Mouse (Mus musculus): Measurements from ENCODE around the gene Pkn3. TPM values are rescaled to one million over a fixed set of nuclear protein-coding genes. Genes with fewer than 3 reads are reported as not detected.
"Not testable (repeated sequence)": the region's sequence is repeated elsewhere in the genome, so short reads cannot be mapped to it uniquely, and the experiment has no call there.

Gene Pkn3
- polyA plus RNA-seq, 1 experiment: 8.8 TPM

DNA sequence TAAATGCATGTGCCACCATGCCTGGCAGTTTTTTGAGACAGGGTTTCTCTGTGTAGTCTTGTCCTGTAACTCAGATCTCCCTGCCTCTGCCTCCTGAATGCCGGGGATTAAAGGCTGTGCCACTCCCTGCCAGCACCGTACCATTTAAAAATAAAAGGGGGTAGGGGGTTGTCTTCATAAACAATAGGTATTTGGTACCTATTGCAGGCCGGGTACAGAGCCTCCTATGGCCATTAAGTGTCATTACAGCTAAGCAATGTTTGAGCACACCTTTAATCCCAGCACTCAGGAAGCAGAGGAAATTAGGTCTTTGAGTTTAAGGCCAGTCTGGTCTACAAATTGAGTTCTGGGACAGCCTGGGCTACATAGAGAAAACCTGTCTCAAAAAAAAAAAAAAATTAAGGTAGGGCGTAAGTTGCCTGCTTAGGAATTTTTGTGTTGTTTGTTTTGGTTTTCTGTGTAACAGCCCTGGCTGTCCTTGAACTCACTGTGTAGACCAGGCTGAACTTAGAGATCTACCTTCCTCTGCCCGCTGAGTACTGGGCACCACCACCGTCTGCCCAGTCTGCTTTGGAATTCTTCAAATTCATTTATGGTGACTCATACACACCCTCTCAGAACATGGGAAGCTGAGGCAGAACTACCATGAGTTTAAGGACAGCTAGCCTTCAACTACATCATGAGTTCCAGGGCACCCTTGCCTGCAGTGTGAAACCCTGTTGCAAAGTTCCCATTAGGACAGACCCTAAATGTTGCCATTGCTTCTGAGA is 25.3 kb upstream of the Pkn3 start:
- TF ChIP-seq CTCF (IDR thresholded peaks at IDR 0.05; ENCODE audit: borderline replicate concordance, control insufficient read depth, extremely low read depth, insufficient read depth, low read length, poor library complexity) (no peak), POLR2A (IDR thresholded peaks at IDR 0.05; ENCODE audit: control insufficient read depth, extremely low read depth, insufficient read depth, low read length, poor library complexity) (no peak)
- H3K27me3 ChIP-seq (ENCODE audit: control insufficient read depth, insufficient read depth, low read length): no peaks in the 10 kb centered on the region
- H3K36me3 ChIP-seq (ENCODE audit: control insufficient read depth, insufficient read depth, low read length): no peaks in the 10 kb centered on the region
- no peak overlapping the region for H3K4me3 ChIP-seq (ENCODE audit: control insufficient read depth, insufficient read depth, low read length)
- DNase-seq: no peak
- WGBS: 51% methylated on average over 6 of the region's 6 CpGs
- H3K4me1 ChIP-seq (replicated peaks; ENCODE audit: control insufficient read depth, insufficient read depth, low read length): 0 out of 2 replicates have a peak, but pooled peaks cover 5% of the 10 kb centered on the region
- H3K27ac ChIP-seq (ENCODE audit: control insufficient read depth, insufficient read depth, low read length): no peak overlapping the region

DNA sequence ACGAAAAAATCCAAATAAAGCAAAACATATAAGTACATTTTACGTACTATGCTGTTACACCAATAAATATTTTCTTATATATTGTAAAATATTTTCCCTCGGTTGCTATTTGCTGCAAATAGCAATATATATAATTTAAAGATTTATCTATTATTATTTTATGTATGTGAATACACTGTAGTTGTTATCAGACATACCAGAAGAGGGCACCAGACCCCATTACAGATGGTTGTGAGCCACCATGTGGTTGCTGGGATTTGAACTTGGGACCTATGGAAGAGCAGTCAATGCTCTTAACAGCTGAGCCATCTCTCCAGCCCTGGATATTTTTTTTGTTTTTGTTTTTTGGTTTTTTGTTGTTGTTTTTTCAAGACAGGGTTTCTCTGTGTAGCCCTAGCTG is 22.2 kb upstream of the Pkn3 start:
- H3K4me3 ChIP-seq (ENCODE audit: control insufficient read depth, insufficient read depth, low read length): not testable (repeated sequence)
- WGBS: 98% methylated on average over 3 of the region's 3 CpGs

DNA sequence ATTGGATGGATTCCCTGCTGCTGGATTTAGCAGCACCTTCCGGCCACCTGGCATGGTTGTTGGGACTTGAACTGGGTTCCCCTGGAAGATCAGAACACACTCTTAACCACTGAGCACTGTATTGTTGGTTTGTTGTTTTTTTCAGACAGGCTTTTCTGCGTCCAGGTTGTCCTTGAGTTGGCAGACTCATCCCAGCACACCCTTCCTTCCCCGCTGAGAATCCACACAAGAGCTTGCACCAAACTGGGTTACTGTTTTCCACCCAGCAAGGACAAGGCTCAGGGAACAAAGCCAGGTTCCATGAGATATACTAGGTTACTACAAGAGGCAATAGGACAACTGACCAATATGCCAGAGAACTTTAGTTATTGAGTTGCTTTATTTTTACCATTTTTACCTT is 20.7 kb upstream of the Pkn3 start:
- Histone ChIP-seq H3K36me3 (ENCODE audit: control insufficient read depth, insufficient read depth, low read length) (no peaks in the 10 kb centered on the region), H3K4me1 (replicated peaks; ENCODE audit: control insufficient read depth, insufficient read depth, low read length) (peaks cover 6% of the 10 kb centered on the region), H3K4me3 (ENCODE audit: control insufficient read depth, insufficient read depth, low read length) (no peak overlapping the region), H3K27ac (ENCODE audit: control insufficient read depth, insufficient read depth, low read length) (no peak overlapping the region), H3K27me3 (ENCODE audit: control insufficient read depth, insufficient read depth, low read length) (no peaks in the 10 kb centered on the region)
- no peak for TF ChIP-seq CTCF (IDR thresholded peaks at IDR 0.05; ENCODE audit: borderline replicate concordance, control insufficient read depth, extremely low read depth, insufficient read depth, low read length, poor library complexity)
- no peak for TF ChIP-seq POLR2A (IDR thresholded peaks at IDR 0.05; ENCODE audit: control insufficient read depth, extremely low read depth, insufficient read depth, low read length, poor library complexity)
- WGBS: 98% methylated on average over 3 of the region's 3 CpGs
- no peak for DNase-seq

More for the DNA sequence above, 22.2 kb upstream of the Pkn3 start:
- H3K27ac ChIP-seq (ENCODE audit: control insufficient read depth, insufficient read depth, low read length); H3K4me1 ChIP-seq (replicated peaks; ENCODE audit: control insufficient read depth, insufficient read depth, low read length); DNase-seq; H3K27me3 ChIP-seq (ENCODE audit: control insufficient read depth, insufficient read depth, low read length); H3K36me3 ChIP-seq (ENCODE audit: control insufficient read depth, insufficient read depth, low read length): not testable (repeated sequence)

DNA sequence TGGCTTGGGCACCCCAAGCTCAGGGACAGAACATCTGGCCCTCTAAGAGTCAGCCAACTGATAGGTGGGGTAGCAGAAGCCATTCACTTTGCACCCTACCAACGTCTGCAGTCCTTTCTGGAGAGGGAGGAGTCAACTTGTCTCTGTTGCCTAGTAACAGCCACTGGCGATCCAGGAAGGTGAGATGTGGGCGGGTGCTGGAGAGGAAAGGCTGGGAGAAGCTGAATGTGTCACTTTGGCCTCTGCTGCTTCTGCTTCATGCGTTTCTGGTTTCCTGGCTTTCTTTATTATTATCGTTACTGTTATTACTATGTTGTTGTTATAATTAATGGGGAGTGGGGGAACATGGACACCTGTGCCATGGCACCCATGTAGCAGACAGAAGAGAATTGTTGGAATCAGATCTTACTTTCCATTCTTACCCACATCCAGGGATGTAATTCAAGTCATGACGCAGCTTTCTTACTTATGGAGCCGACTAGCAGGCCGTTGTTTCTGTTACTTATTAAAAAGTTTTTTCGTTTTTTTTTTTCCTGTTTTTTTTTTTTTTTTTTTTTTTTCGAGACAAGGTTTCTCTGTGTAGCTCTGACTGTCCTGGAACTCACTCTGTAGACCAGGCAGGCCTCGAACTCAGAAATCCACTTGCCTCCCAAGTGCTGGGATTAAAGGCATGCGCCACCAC is 20.1 kb upstream of the Pkn3 start, which contains the start of gene Set:
TSS of gene Set (plus strand) at position 156 of the 682 bp plus-strand sequence.
- no peak for TF ChIP-seq POLR2A (IDR thresholded peaks at IDR 0.05; ENCODE audit: control insufficient read depth, extremely low read depth, insufficient read depth, low read length, poor library complexity)
- TF ChIP-seq CTCF (IDR thresholded peaks at IDR 0.05; ENCODE audit: borderline replicate concordance, control insufficient read depth, extremely low read depth, insufficient read depth, low read length, poor library complexity): no peak
- WGBS: 59% methylated on average over 12 of the region's 12 CpGs
- Histone ChIP-seq H3K27me3 (ENCODE audit: control insufficient read depth, insufficient read depth, low read length) (no peaks in the 10 kb centered on the region), H3K36me3 (ENCODE audit: control insufficient read depth, insufficient read depth, low read length) (no peaks in the 10 kb centered on the region), H3K27ac (ENCODE audit: control insufficient read depth, insufficient read depth, low read length) (no peak within 1 kb of the TSS), H3K4me3 (ENCODE audit: control insufficient read depth, insufficient read depth, low read length) (no peak within 1 kb of the TSS), H3K4me1 (replicated peaks; ENCODE audit: control insufficient read depth, insufficient read depth, low read length) (peaks cover 6% of the 10 kb centered on the region)
- DNase-seq: no peak

DNA sequence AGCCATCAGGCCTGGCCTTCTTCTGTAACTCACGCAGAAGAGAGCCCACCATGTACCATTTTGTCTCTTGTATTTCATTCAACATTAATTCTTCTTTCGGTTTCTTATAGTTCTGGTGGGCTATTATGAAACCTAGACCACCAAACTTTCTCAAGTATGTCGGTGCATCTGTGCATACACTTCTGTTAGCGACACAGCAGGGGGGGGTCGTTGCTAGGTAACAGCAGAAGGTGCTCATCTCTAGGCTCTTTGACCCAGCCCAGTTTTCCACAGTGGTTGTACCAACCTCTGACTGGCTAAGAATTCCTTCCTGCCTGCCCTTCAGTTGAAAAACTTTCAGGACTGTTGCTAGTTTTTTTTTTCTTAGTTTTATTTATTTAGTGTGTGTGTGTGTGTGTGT is 19.1 kb upstream of the Pkn3 start:
- TF ChIP-seq POLR2A (IDR thresholded peaks at IDR 0.05; ENCODE audit: control insufficient read depth, extremely low read depth, insufficient read depth, low read length, poor library complexity) (no peak), CTCF (IDR thresholded peaks at IDR 0.05; ENCODE audit: borderline replicate concordance, control insufficient read depth, extremely low read depth, insufficient read depth, low read length, poor library complexity) (no peak)
- Histone ChIP-seq H3K4me3 (ENCODE audit: control insufficient read depth, insufficient read depth, low read length) (no peak overlapping the region), H3K27ac (ENCODE audit: control insufficient read depth, insufficient read depth, low read length) (no peak overlapping the region), H3K36me3 (ENCODE audit: control insufficient read depth, insufficient read depth, low read length) (no peaks in the 10 kb centered on the region), H3K27me3 (ENCODE audit: control insufficient read depth, insufficient read depth, low read length) (no peaks in the 10 kb centered on the region), H3K4me1 (replicated peaks; ENCODE audit: control insufficient read depth, insufficient read depth, low read length) (peaks cover 16% of the 10 kb centered on the region)
- WGBS: 90% methylated on average over 5 of the region's 5 CpGs
- DNase-seq: no peak

DNA sequence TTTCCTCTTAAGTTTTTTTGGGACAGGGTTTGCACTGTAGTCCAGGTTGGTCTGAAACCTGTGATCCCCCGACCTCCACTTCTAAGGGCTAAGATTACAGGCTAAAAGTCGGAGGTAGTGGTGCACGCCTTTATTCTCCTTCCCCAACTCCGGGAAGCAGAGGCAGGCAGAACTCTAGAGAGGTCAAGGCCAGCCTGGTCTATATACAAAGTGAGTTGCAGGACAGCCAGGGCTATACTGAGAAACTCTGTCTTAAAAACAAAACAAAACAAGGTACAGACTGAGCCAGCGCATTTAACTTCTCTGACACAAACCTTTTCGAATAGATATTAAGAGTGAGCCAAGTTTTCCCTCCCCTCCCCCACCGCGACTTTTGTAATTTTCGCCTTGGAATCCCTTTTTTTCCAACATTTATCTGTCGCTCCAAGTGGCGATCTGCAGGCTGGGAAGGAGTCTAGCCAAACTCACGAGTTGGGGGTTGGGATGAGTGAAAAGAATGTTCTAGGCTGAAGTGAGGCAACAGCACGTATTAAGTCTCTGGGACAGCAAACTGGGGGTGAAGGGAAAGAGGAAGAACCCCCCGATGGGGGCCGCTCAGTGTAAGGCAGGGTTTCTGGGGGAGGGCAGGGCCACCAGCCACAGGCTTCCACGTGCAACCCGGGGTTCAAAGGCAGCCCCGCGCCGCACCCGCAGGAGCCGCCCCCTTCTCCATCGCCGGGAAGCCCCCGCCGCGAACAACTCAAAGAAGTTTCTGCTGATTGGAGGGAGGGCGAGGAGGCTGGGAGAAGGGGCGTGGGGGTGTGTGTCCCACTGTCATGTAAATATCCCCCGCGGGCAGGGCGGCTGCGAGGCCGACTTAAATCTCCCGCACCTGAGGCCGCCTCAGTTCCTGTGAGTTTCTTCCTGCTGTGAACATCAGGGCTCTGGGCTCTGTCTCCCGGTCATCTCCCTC is 16.0 kb upstream of the Pkn3 start:
- H3K36me3 ChIP-seq (ENCODE audit: control insufficient read depth, insufficient read depth, low read length): no peaks in the 10 kb centered on the region
- 11% methylated on average over 37 of the region's 37 CpGs for WGBS
- peak; percentile 70 for DNase-seq
- H3K4me3 ChIP-seq (ENCODE audit: control insufficient read depth, insufficient read depth, low read length): peak overlapping the region; percentile 80
- peaks cover 26% of the 10 kb centered on the region for H3K4me1 ChIP-seq (replicated peaks; ENCODE audit: control insufficient read depth, insufficient read depth, low read length)
- TF ChIP-seq CTCF (IDR thresholded peaks at IDR 0.05; ENCODE audit: borderline replicate concordance, control insufficient read depth, extremely low read depth, insufficient read depth, low read length, poor library complexity) (no peak), POLR2A (IDR thresholded peaks at IDR 0.05; ENCODE audit: control insufficient read depth, extremely low read depth, insufficient read depth, low read length, poor library complexity) (0 out of 2 replicates have a peak, but pooled peaks have one; percentile 18)
- no peaks in the 10 kb centered on the region for H3K27me3 ChIP-seq (ENCODE audit: control insufficient read depth, insufficient read depth, low read length)
- H3K27ac ChIP-seq (ENCODE audit: control insufficient read depth, insufficient read depth, low read length): peak overlapping the region; percentile 60; the same call in 1 of the 2 replicates

Data from thymus, adult 2 months (tissue).